Mouse (Mus musculus): ENCODE results near the gene Papolg. TPM values are rescaled to one million over a fixed set of nuclear protein-coding genes. Genes with fewer than 3 reads are reported as not detected.

Gene Papolg
- total and polyA plus RNA-seq, 2 experiments from 2014 or later: 5.3 to 8.7 TPM

DNA sequence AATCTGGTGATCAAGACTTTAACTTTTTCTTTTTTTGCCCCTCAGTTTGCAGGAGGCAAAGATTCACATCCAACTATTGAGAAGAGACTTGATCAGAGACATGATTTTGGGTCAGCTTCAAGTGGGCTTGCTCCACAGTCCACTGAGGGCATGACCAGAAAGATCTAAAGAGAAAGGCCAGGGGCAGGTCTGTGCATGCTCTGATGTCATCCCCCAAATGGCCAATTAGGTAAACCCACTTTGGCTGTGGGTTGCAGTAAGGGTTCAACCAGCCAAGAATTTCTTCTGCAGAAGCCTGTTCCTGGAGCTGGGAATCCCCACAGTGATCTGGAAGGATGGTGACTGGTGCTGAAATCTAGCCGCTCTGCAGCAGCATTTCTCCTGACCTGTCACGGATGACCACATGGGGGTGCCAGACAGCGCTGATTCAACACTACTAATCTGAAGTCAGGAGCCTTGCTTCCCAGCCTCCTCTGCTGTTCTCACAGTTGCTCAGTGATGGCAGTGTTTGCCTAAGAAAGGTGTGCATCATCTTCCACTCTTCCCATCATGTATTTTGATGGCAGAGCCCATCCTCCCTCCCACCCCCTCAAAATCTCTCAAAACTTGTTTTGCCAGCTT is 39.8 kb downstream of the Papolg start:
- DNase-seq (ENCODE audit: low spot score) (peak; percentile 33), ATAC-seq (ENCODE audit: insufficient read depth, low read depth) (peak; percentile 47; the same call in 1 of the 2 replicates)
- Histone ChIP-seq H3K4me2 (ENCODE audit: low read depth, low read length) (no peak overlapping the region), H3K9me3 (replicated peaks; ENCODE audit: control insufficient read depth, low read length) (no peaks in the 10 kb centered on the region), H3K4me3 (ENCODE audit: low read depth, low read length) (no peak overlapping the region), H3K9ac (replicated peaks; ENCODE audit: low read depth, low read length) (no peak overlapping the region), H3K4me1 (ENCODE audit: control insufficient read depth, insufficient read depth) (no peaks in the 10 kb centered on the region), H3K27me3 (ENCODE audit: control insufficient read depth, insufficient read depth, low read length) (no peaks in the 10 kb centered on the region), H3K36me3 (replicated peaks; ENCODE audit: control insufficient read depth, insufficient read depth, low read length) (peaks cover 35% of the 10 kb centered on the region), H3K27ac (ENCODE audit: low read depth) (no peak overlapping the region)
- TF ChIP-seq EP300 (IDR thresholded peaks at IDR 0.05; ENCODE audit: low read depth): no peak
- TF ChIP-seq CTCF (IDR thresholded peaks at IDR 0.05; ENCODE audit: low read depth): peak; percentile 72
- WGBS: 22% methylated on average over 3 of the region's 3 CpGs

DNA sequence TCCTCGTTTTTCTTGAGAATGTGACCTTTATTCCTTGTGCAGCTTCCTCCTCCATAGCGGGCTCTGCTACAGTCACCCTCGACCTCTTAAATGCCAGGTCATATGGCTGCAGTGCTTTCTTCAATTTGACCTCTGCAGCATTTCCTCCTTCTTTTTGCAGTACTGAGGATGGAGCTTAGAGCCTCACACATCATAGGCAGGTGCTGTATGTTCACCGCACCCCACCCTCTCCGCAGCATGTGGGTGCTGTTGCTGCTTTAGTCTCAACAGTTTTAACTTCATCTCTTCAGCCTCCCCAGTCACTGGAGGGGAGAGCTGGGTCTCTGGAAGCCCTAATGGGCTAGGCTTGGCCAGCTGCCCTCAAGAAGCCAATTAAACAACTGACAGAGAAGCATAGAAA is 41.7 kb downstream of the Papolg start:
- no peaks in the 10 kb centered on the region for H3K9me3 ChIP-seq (replicated peaks; ENCODE audit: control insufficient read depth, low read length)
- no peak overlapping the region for H3K9ac ChIP-seq (replicated peaks; ENCODE audit: low read depth, low read length)
- 65% methylated on average over 5 of the region's 5 CpGs for WGBS

DNA sequence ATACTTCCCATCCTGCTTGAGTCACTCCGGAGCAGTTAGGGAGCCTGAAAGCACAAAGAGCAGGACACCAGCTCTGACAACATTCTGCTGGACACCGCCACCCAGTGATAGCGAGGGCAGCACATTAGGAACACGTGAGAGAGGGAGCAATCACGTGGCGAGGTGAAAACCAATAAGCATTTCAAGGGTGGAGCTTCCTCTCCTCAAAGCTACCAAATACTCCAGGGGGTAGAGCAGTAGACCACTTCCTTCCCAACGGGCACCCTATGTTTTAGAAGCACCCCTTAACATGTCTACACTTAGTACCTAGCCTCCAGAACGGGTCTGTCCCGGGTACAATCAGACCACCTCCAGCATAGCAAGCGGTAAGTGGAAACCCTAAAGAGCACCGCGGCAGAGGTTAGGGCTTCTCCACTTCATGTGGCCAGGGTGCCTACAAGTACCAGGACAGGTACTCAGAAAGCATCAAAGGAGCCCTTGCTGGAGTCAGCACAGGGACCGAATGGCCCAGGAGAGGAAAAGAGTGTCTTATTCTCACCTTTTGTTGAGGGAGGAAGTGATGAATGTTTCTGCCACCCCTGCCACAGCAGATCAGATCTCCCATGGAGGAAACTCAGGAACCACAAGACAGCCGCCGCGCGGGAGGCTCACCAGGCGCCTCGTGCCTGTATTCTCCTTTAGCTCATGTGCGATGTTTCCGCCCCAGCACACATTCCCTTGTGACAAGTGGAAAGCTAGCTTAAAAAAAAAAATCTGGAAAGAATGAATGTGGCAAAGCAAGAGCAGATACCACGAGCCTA is 48.8 kb downstream of the Papolg start:
- no peak for DNase-seq (ENCODE audit: low spot score)
- no peaks in the 10 kb centered on the region for H3K9me3 ChIP-seq (replicated peaks; ENCODE audit: control insufficient read depth, low read length)
- TF ChIP-seq CTCF (IDR thresholded peaks at IDR 0.05; ENCODE audit: low read depth) (no peak), EP300 (IDR thresholded peaks at IDR 0.05; ENCODE audit: low read depth) (no peak)
- H3K36me3 ChIP-seq (replicated peaks; ENCODE audit: control insufficient read depth, insufficient read depth, low read length): no peaks in the 10 kb centered on the region
- H3K9ac ChIP-seq (replicated peaks; ENCODE audit: low read depth, low read length): no peak overlapping the region
- H3K4me2 ChIP-seq (ENCODE audit: low read depth, low read length): peak overlapping the region; percentile 41
- WGBS: 40% methylated on average over 22 of the region's 22 CpGs
- no peak overlapping the region for H3K4me3 ChIP-seq (ENCODE audit: low read depth, low read length)
- no peak overlapping the region for H3K27ac ChIP-seq (ENCODE audit: low read depth)
- H3K4me1 ChIP-seq (ENCODE audit: control insufficient read depth, insufficient read depth): no peaks in the 10 kb centered on the region
- H3K27me3 ChIP-seq (ENCODE audit: control insufficient read depth, insufficient read depth, low read length): no peaks in the 10 kb centered on the region
- ATAC-seq (ENCODE audit: insufficient read depth, low read depth): peak; percentile 60; the same call in 1 of the 2 replicates

More for the DNA sequence above, 41.7 kb downstream of the Papolg start:
- no peak for ATAC-seq (ENCODE audit: insufficient read depth, low read depth)
- H3K36me3 ChIP-seq (replicated peaks; ENCODE audit: control insufficient read depth, insufficient read depth, low read length): peaks cover 18% of the 10 kb centered on the region
- H3K27me3 ChIP-seq (ENCODE audit: control insufficient read depth, insufficient read depth, low read length): no peaks in the 10 kb centered on the region
- H3K4me3 ChIP-seq (ENCODE audit: low read depth, low read length): no peak overlapping the region
- no peak overlapping the region for H3K4me2 ChIP-seq (ENCODE audit: low read depth, low read length)
- no peaks in the 10 kb centered on the region for H3K4me1 ChIP-seq (ENCODE audit: control insufficient read depth, insufficient read depth)
- TF ChIP-seq EP300 (IDR thresholded peaks at IDR 0.05; ENCODE audit: low read depth): no peak
- no peak for TF ChIP-seq CTCF (IDR thresholded peaks at IDR 0.05; ENCODE audit: low read depth)
- H3K27ac ChIP-seq (ENCODE audit: low read depth): no peak overlapping the region
- DNase-seq (ENCODE audit: low spot score): no peak

DNA sequence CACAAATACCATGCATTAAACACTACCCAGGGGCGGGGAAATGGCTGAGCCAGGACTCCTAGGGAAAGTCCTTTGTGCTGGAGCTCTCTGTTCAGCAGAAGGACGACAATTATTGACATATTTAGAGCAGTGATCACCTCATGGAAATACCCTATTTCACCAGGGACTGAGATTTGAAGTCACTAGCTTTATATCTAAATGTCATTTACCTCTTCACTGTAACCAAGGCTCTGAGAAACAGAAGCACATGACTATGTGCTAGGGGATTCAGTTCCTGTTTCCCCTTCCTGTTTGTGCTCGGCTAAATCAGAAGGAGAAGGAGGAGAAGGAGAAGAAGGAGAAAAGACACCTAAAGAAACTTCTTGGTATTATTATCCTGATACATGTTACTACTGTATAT is 71.8 kb downstream of the Papolg start:
- H3K27me3 ChIP-seq (ENCODE audit: control insufficient read depth, insufficient read depth, low read length): no peaks in the 10 kb centered on the region
- ATAC-seq (ENCODE audit: insufficient read depth, low read depth) (no peak), DNase-seq (ENCODE audit: low spot score) (no peak)
- H3K4me3 ChIP-seq (ENCODE audit: low read depth, low read length): no peak overlapping the region
- H3K4me1 ChIP-seq (ENCODE audit: control insufficient read depth, insufficient read depth): no peaks in the 10 kb centered on the region
- no peak overlapping the region for H3K27ac ChIP-seq (ENCODE audit: low read depth)
- no peak for TF ChIP-seq EP300 (IDR thresholded peaks at IDR 0.05; ENCODE audit: low read depth)
- no peak for TF ChIP-seq CTCF (IDR thresholded peaks at IDR 0.05; ENCODE audit: low read depth)
- no peak overlapping the region for H3K9ac ChIP-seq (replicated peaks; ENCODE audit: low read depth, low read length)
- 56% methylated on average over 3 of the region's 3 CpGs for WGBS
- H3K36me3 ChIP-seq (replicated peaks; ENCODE audit: control insufficient read depth, insufficient read depth, low read length): no peaks in the 10 kb centered on the region
- no peak overlapping the region for H3K4me2 ChIP-seq (ENCODE audit: low read depth, low read length)
- H3K9me3 ChIP-seq (replicated peaks; ENCODE audit: control insufficient read depth, low read length): no peaks in the 10 kb centered on the region

DNA sequence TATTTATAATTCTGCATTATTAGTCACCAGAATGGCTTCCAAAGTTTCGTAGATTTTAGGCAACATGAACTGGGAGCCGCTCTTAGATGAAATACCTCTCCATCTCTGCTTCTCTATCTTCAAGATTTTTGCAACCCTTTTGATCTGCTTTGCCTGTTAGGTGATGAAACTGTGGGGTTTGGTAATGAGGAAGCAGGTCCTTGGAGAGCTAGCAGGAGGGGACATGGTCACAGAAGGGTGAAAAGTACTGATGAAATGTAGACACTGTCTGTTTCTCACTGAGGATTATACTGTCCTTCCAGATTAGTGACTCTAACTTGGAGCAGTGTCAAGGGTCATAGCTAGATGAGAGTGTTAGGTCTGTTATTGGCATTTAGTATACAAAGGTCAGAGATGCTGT is 73.4 kb downstream of the Papolg start:
- ATAC-seq (ENCODE audit: insufficient read depth, low read depth): no peak
- H3K9ac ChIP-seq (replicated peaks; ENCODE audit: low read depth, low read length): no peak overlapping the region
- no peak overlapping the region for H3K4me2 ChIP-seq (ENCODE audit: low read depth, low read length)
- H3K36me3 ChIP-seq (replicated peaks; ENCODE audit: control insufficient read depth, insufficient read depth, low read length): no peaks in the 10 kb centered on the region
- H3K27ac ChIP-seq (ENCODE audit: low read depth): no peak overlapping the region
- no peak for DNase-seq (ENCODE audit: low spot score)
- no peaks in the 10 kb centered on the region for H3K9me3 ChIP-seq (replicated peaks; ENCODE audit: control insufficient read depth, low read length)
- H3K4me1 ChIP-seq (ENCODE audit: control insufficient read depth, insufficient read depth): no peaks in the 10 kb centered on the region
- WGBS: 85% methylated on average over 2 of the region's 2 CpGs
- TF ChIP-seq EP300 (IDR thresholded peaks at IDR 0.05; ENCODE audit: low read depth) (no peak), CTCF (IDR thresholded peaks at IDR 0.05; ENCODE audit: low read depth) (no peak)
- no peak overlapping the region for H3K4me3 ChIP-seq (ENCODE audit: low read depth, low read length)
- H3K27me3 ChIP-seq (ENCODE audit: control insufficient read depth, insufficient read depth, low read length): no peaks in the 10 kb centered on the region

All from heart, postnatal 0 days (tissue).